Mouse (Mus musculus) thymus, adult 2 months (tissue): ENCODE data around the gene Ppp1r15a. TPM values are rescaled to one million over a fixed set of nuclear protein-coding genes. Genes with fewer than 3 reads are reported as not detected.
A peak's percentile ranks its signal among the peaks of the same experiment; 100 is the strongest.

Experiments used
- DNase-seq: peaks from one replicate; pipeline ENCODE4 v3.0.0; 2021
- H3K27ac ChIP-seq: fragments of 200-500 bp; 2 replicates; pipeline ENCODE4 v1.5.1; 2012; ENCODE audit warnings: low read length, control low read depth; ENCODE audit not compliant: control insufficient read depth, insufficient read depth
- H3K27me3 ChIP-seq: fragments of 200-500 bp; 2 replicates; pipeline ENCODE4 v1.6.1; 2012; ENCODE audit warnings: mild to moderate bottlenecking, low read length, moderate library complexity, mixed read lengths; ENCODE audit not compliant: control insufficient read depth, insufficient read depth
- H3K36me3 ChIP-seq: fragments of 200-500 bp; 2 replicates; pipeline ENCODE4 v1.6.1; 2012; ENCODE audit warnings: mild to moderate bottlenecking, low read length, moderate library complexity; ENCODE audit not compliant: control insufficient read depth, insufficient read depth
- H3K4me1 ChIP-seq: fragments of 200-500 bp; replicated peaks from 2 replicates; pipeline ENCODE4 v1.6.1; 2012; ENCODE audit warnings: low read length; ENCODE audit not compliant: control insufficient read depth, insufficient read depth
- H3K4me3 ChIP-seq: fragments of 200-500 bp; 2 replicates; pipeline ENCODE4 v1.5.1; 2012; ENCODE audit warnings: mild to moderate bottlenecking, low read length, control low read depth, moderate library complexity; ENCODE audit not compliant: control insufficient read depth, insufficient read depth
- CTCF ChIP-seq: fragments of 200-500 bp; IDR thresholded peaks from 2 replicates; pipeline ENCODE4 v1.5.1; 2012; ENCODE audit warnings: mild to moderate bottlenecking, control low read depth, low read length, moderate library complexity, borderline replicate concordance; ENCODE audit not compliant: control insufficient read depth, poor library complexity, insufficient read depth; ENCODE audit errors: extremely low read depth
- POLR2A ChIP-seq: fragments of 200-500 bp; IDR thresholded peaks from 2 replicates; pipeline ENCODE4 v1.6.1; 2012; ENCODE audit warnings: mild to moderate bottlenecking, low read length, control low read depth, moderate library complexity; ENCODE audit not compliant: control insufficient read depth, poor library complexity, insufficient read depth; ENCODE audit errors: extremely low read depth
- WGBS: fragments of 180-500 bp; shearing (Covaris S2); methylation state at CpG from one replicate; pipeline ENCODE4 v1.1.7; 2018; 5-methylcytosine and 5-hydroxymethylcytosine counted together
- polyA plus RNA-seq: library from polyadenylated mRNA; depleted of rRNA; stranded (reverse); fragments of >200 nt; gene quantifications from 2 replicates; pipeline ENCODE4 v1.2.3, GENCODE M21; 2012; rRNA removed

The Ppp1r15a gene
- polyA plus RNA-seq, 1 experiment = 27.6 TPM

- no peak overlapping the region for H3K27ac ChIP-seq
- TF ChIP-seq POLR2A (no peak), CTCF (no peak)
- no peaks in the 10 kb centered on the region for H3K27me3 ChIP-seq
- no peaks in the 10 kb centered on the region for H3K36me3 ChIP-seq
- no peak for DNase-seq
- H3K4me3 ChIP-seq = no peak overlapping the region
- no peaks in the 10 kb centered on the region for H3K4me1 ChIP-seq
- WGBS = 98% methylated on average over 7 of the region's 7 CpGs
Observed at GRCm38 (mm10) chr7:45478774-45479173, 47.3 kb downstream of the Ppp1r15a start.

GRCm38 (mm10) chr7:45477003-45477402, 49.1 kb downstream of the Ppp1r15a start:
- WGBS = 2% methylated on average over 3 of the region's 3 CpGs
- no peaks in the 10 kb centered on the region for H3K27me3 ChIP-seq

GRCm38 (mm10) chr7:45476453-45476852, 49.6 kb downstream of the Ppp1r15a start:
- no peak for TF ChIP-seq POLR2A
- no peak for TF ChIP-seq CTCF

More at GRCm38 (mm10) chr7:45477003-45477402, 49.1 kb downstream of the Ppp1r15a start:
- DNase-seq = peak; percentile 69
- H3K36me3 ChIP-seq = no peaks in the 10 kb centered on the region
- TF ChIP-seq CTCF = no peak
- TF ChIP-seq POLR2A = no peak
- no peaks in the 10 kb centered on the region for H3K4me1 ChIP-seq
- no peak overlapping the region for H3K27ac ChIP-seq
- no peak overlapping the region for H3K4me3 ChIP-seq

DNA sequence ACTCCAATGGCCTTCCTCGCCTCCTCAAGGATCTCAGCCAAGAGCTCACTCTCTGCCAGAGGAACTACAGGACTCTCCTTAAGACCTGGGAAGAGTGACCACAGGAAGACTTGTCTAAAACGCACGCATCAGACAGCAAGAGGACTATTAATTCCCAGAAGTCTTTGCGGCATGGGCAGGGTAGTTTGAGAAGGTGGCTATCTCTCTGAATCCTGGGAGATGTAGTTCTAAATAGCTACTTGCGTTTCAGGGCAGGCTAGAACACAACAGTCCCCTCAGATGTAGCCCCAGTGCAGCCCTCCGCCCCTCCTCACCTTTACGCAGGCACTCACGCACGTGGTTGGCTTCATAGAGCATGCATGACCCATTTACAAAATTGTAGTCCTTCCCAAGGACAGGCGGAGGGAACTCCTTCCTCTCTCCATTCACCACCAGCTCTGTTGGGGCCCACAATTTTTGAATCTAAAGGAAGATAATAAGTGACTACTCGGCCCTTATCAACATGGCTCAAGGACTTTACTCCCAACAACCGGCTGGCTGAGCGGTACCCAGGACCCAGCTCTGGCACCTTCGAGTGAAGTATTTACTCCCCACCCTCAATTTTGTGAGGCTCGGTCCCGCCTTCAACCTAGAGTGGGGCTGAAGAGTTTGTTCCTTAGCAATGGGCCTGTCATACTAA, 50.6 kb downstream of the Ppp1r15a start:
- TF ChIP-seq POLR2A = no peak
- no peak for TF ChIP-seq CTCF
- Histone ChIP-seq H3K4me3 (no peak overlapping the region), H3K4me1 (no peaks in the 10 kb centered on the region), H3K36me3 (no peaks in the 10 kb centered on the region), H3K27ac (no peak overlapping the region), H3K27me3 (no peaks in the 10 kb centered on the region)
- WGBS = 94% methylated on average over 16 of the region's 16 CpGs
- no peak for DNase-seq

More at GRCm38 (mm10) chr7:45476453-45476852, 49.6 kb downstream of the Ppp1r15a start:
- Histone ChIP-seq H3K36me3 (no peaks in the 10 kb centered on the region), H3K4me1 (no peaks in the 10 kb centered on the region), H3K27me3 (no peaks in the 10 kb centered on the region), H3K27ac (no peak overlapping the region), H3K4me3 (no peak overlapping the region)
- 68% methylated on average over 1 of the region's 1 CpGs for WGBS
- DNase-seq = no peak

Other genes starting within 250 kb of the Ppp1r15a start
- 0.50 TPM in 1 of 2 replicates, not detected in the other for gene Slc6a21, start 248.8 kb downstream of the Ppp1r15a start, polyA plus RNA-seq
- gene Trpm4, start 192.5 kb downstream of the Ppp1r15a start, polyA plus RNA-seq = 12.1 and 12.9 TPM in 2 replicates
- gene Hrc, start 191.0 kb downstream of the Ppp1r15a start, polyA plus RNA-seq = 0.56 and 9.1 TPM in 2 replicates
- gene Ppfia3, start 159.2 kb downstream of the Ppp1r15a start, polyA plus RNA-seq = 0.65 and 0.89 TPM in 2 replicates
- gene Lin7b, start 155.7 kb downstream of the Ppp1r15a start, polyA plus RNA-seq = 0.65 and 1.0 TPM in 2 replicates
- 693 and 725 TPM in 2 replicates for gene Snrnp70, start 130.5 kb downstream of the Ppp1r15a start, polyA plus RNA-seq
- gene Kcna7, start 120.6 kb downstream of the Ppp1r15a start, polyA plus RNA-seq = 0.68 and 1.1 TPM in 2 replicates
- 2.1 and 3.0 TPM in 2 replicates for gene Ntf5, start 112.6 kb downstream of the Ppp1r15a start, polyA plus RNA-seq
- gene Lhb, start 105.4 kb downstream of the Ppp1r15a start, polyA plus RNA-seq = 0.80 and 0.96 TPM in 2 replicates
- 35.2 and 35.5 TPM in 2 replicates for gene Gys1, start 91.4 kb downstream of the Ppp1r15a start, polyA plus RNA-seq
- gene Ruvbl2, start 88.2 kb downstream of the Ppp1r15a start, polyA plus RNA-seq = 122 and 124 TPM in 2 replicates
- gene Ftl1, start 66.4 kb downstream of the Ppp1r15a start, polyA plus RNA-seq = 2,491 and 2,656 TPM in 2 replicates
- 165 and 184 TPM in 2 replicates for gene Bax, start 59.4 kb downstream of the Ppp1r15a start, polyA plus RNA-seq
- 2.5 and 3.0 TPM in 2 replicates for gene Tulp2, start 44.4 kb downstream of the Ppp1r15a start, polyA plus RNA-seq
- not detected in 2 replicates for gene Gm45808, start 39.5 kb downstream of the Ppp1r15a start, polyA plus RNA-seq
- gene Dhdh, start 37.5 kb downstream of the Ppp1r15a start, polyA plus RNA-seq = 2.3 and 2.4 TPM in 2 replicates
- 204 and 216 TPM in 2 replicates for gene Nucb1, start 15.9 kb downstream of the Ppp1r15a start, polyA plus RNA-seq
- gene Plekha4, start 62 bp upstream of the Ppp1r15a start, polyA plus RNA-seq = 9.7 and 12.3 TPM in 2 replicates
- gene Hsd17b14, start 28.6 kb upstream of the Ppp1r15a start, polyA plus RNA-seq = 2.2 and 2.6 TPM in 2 replicates
- 140 and 173 TPM in 2 replicates for gene Bcat2, start 43.9 kb upstream of the Ppp1r15a start, polyA plus RNA-seq
- gene Fgf21, start 89.2 kb upstream of the Ppp1r15a start, polyA plus RNA-seq = 18.9 and 19.2 TPM in 2 replicates
- gene Fut1, start 91.0 kb upstream of the Ppp1r15a start, polyA plus RNA-seq = 4.7 and 5.9 TPM in 2 replicates
- 0.45 and 0.75 TPM in 2 replicates for gene Izumo1, start 95.5 kb upstream of the Ppp1r15a start, polyA plus RNA-seq
- gene Rasip1, start 101.2 kb upstream of the Ppp1r15a start, polyA plus RNA-seq = 6.3 and 8.6 TPM in 2 replicates
- 3.9 and 4.4 TPM in 2 replicates for gene Mamstr, start 113.7 kb upstream of the Ppp1r15a start, polyA plus RNA-seq
- gene Fut2, start 140.1 kb upstream of the Ppp1r15a start, polyA plus RNA-seq = 1.3 and 1.9 TPM in 2 replicates
- 3.9 and 4.2 TPM in 2 replicates for gene Ntn5, start 157.8 kb upstream of the Ppp1r15a start, polyA plus RNA-seq
- gene Sec1, start 168.1 kb upstream of the Ppp1r15a start, polyA plus RNA-seq = 1.6 and 1.9 TPM in 2 replicates
- 2.2 and 2.7 TPM in 2 replicates for gene Car11, start 173.6 kb upstream of the Ppp1r15a start, polyA plus RNA-seq
- 28.2 and 31.3 TPM in 2 replicates for gene Dbp, start 178.8 kb upstream of the Ppp1r15a start, polyA plus RNA-seq
- 2,384 and 2,707 TPM in 2 replicates for gene Rpl18, start 189.2 kb upstream of the Ppp1r15a start, polyA plus RNA-seq
- 87.4 and 88.1 TPM in 2 replicates for gene Sphk2, start 191.7 kb upstream of the Ppp1r15a start, polyA plus RNA-seq
- 1.5 and 1.7 TPM in 2 replicates for gene Fam83e, start 194.9 kb upstream of the Ppp1r15a start, polyA plus RNA-seq
- gene Spaca4, start 199.5 kb upstream of the Ppp1r15a start, polyA plus RNA-seq = not detected in 2 replicates